Comparison of ENCODE assay signal across 8 mouse cellular contexts in genomic region chr14:20388441-20389129, GRCm38 (mm10). TPM values are rescaled to one million over a fixed set of nuclear protein-coding genes. Genes with fewer than 3 reads are reported as not detected.
DNase-seq lines count a peak whose midpoint lies in the region; ATAC-seq and TF ChIP-seq lines count a peak whose summit lies in the region.

Gene Dnajc9, minus strand, starts transcription at chr14:20388910.

- peaks cover 3% of the 10 kb centered on the region for H3K4me1 ChIP-seq in cortical plate, adult 2 months (ENCODE audit: control insufficient read depth, insufficient read depth, low read length)

- peak; percentile 73 for ATAC-seq in activated CD4-positive, CD25-positive, alpha-beta regulatory T cell, adult 4 months
- peak; percentile 75 for ATAC-seq in inflammation-experienced regulatory T-cells, adult 6 months
- ATAC-seq in megakaryocyte-erythroid progenitor cell, adult 5-6 weeks (replicated peaks; ENCODE audit: low FRiP score, low TSS enrichment, poor library complexity, severe bottlenecking) = peak; percentile 63

- peak; percentile 83 for TF ChIP-seq POLR2A in cortical plate, adult 2 months (IDR thresholded peaks at IDR 0.05; ENCODE audit: extremely low read depth, insufficient read depth, low read length)

- TF ChIP-seq CTCF in cortical plate, adult 2 months (IDR thresholded peaks at IDR 0.05; ENCODE audit: extremely low read depth, insufficient read depth, low read length) = no peak

- intact Hi-C loops in left cerebral cortex, postnatal 10 days (cut with DNase I) = no loop called here

- H3K4me3 ChIP-seq in cortical plate, adult 2 months (ENCODE audit: insufficient read depth, low read length) = peak within 1 kb of the TSS; percentile 44

- no peak within 1 kb of the TSS for H3K27ac ChIP-seq in cortical plate, adult 2 months (ENCODE audit: insufficient read depth, low read length)

- DNase-seq in gastrocnemius, postnatal 10 days = peak; percentile 98
- peak; percentile 92 to 97 for DNase-seq in left cerebral cortex, postnatal 10 days (ENCODE audit: extremely low spot score in 1 of 2, low spot score in 2 of 2)
- peak; percentile 94 for DNase-seq in right cerebral cortex, postnatal 25 days
- DNase-seq in urinary bladder, postnatal 4 days (ENCODE audit: low spot score in 2 of 2) = peak; percentile 92 to 96

RNA-seq across cellular contexts. Expression of gene Dnajc9, which starts in this region (rescaled TPM):
- polyA plus RNA-seq in activated CD4-positive, CD25-positive, alpha-beta regulatory T cell, adult 4 months (2017; shearing (Covaris generic)) = 100 to 1,000 TPM; 100 to 140 TPM
- polyA plus RNA-seq in cortical plate, adult 2 months (2012; rRNA removed) = 37.0 and 37.2 TPM in 2 replicates
- 10 to 100 TPM; 14.8 to 15.8 TPM for total RNA-seq in gastrocnemius, postnatal 10 days (2021)
- polyA plus RNA-seq in inflammation-experienced regulatory T-cells, adult 6 months (2017; shearing (Covaris generic)) = 100 to 1,000 TPM; 131 to 179 (median 169) TPM
- 10 to 100 TPM; 23.3 to 25.8 TPM for total RNA-seq in left cerebral cortex, postnatal 10 days (2021)
- 89.9 and 98.3 TPM in 2 replicates for total RNA-seq in megakaryocyte-erythroid progenitor cell, adult 5-6 weeks (2014; fragmentation: Nextera tagmentation)
- total RNA-seq in megakaryocyte-erythroid progenitor cell, adult 5-6 weeks (2017) = 251 and 309 TPM in 2 replicates
